Mouse (Mus musculus) midbrain, postnatal 0 days (tissue): Measurements from ENCODE around the gene Zfp658. TPM values are rescaled to one million over a fixed set of nuclear protein-coding genes. Genes with fewer than 3 reads are reported as not detected.

Experiments
- ATAC-seq: fragments of 200-750 bp; cut with Nextera tagmentation; 2 replicates; pipeline ENCODE4 v1.8.0; 2017; ENCODE audit warnings: moderate number of reproducible peaks, mild to moderate bottlenecking, moderate TSS enrichment, moderate library complexity; ENCODE audit not compliant: low FRiP score
- DNase-seq: peaks from one replicate; pipeline ENCODE4 v3.0.0-alpha.2; 2015; ENCODE audit warnings: low spot score
- H3K27ac ChIP-seq: fragments of 300-500 bp; sonication (generic); 2 replicates; pipeline ENCODE4 v1.5.1; 2014; ENCODE audit warnings: low read depth, mild to moderate bottlenecking, low read length, mixed read lengths
- H3K27me3 ChIP-seq: fragments of 300-500 bp; sonication (generic); 2 replicates; pipeline ENCODE4 v1.6.1; 2014; ENCODE audit warnings: low read length, control low read depth, mixed read lengths; ENCODE audit not compliant: insufficient read depth
- H3K36me3 ChIP-seq: fragments of 300-500 bp; sonication (generic); 2 replicates; pipeline ENCODE4 v1.6.1; 2014; ENCODE audit warnings: low read length, control low read depth, mixed read lengths; ENCODE audit not compliant: insufficient read depth
- H3K4me1 ChIP-seq: fragments of 300-500 bp; sonication (generic); 2 replicates; pipeline ENCODE4 v1.6.1; 2014; ENCODE audit warnings: mild to moderate bottlenecking, control low read depth, antibody characterized with exemption, low read length, mixed read lengths; ENCODE audit not compliant: insufficient read depth
- H3K4me2 ChIP-seq: fragments of 300-500 bp; sonication (generic); 2 replicates; pipeline ENCODE4 v1.6.1; 2014; ENCODE audit warnings: low read depth, mild to moderate bottlenecking, low read length, mixed read lengths; ENCODE audit not compliant: poor library complexity, severe bottlenecking
- H3K4me3 ChIP-seq: fragments of 300-500 bp; sonication (generic); 2 replicates; pipeline ENCODE4 v1.5.1; 2014; ENCODE audit warnings: low read depth, mild to moderate bottlenecking, low read length, moderate library complexity
- H3K9ac ChIP-seq: fragments of 300-500 bp; sonication (generic); replicated peaks from 2 replicates; pipeline ENCODE4 v1.6.1; 2014; ENCODE audit warnings: mild to moderate bottlenecking, low read length, moderate library complexity, mixed read lengths; ENCODE audit not compliant: poor library complexity, severe bottlenecking
- H3K9me3 ChIP-seq: fragments of 300-500 bp; sonication (generic); 2 replicates; pipeline ENCODE4 v1.6.1; 2016; ENCODE audit warnings: low read length, control low read depth
- CTCF ChIP-seq: IDR thresholded peaks from 2 replicates; pipeline ENCODE4 v1.5.1; 2016; ENCODE audit warnings: antibody characterized with exemption, mild to moderate bottlenecking
- WGBS: fragments of 180-500 bp; shearing (Covaris S2); extraction: QIAGEN DNeasy Blood & Tissue Kit; methylation state at CpG from one replicate; pipeline ENCODE4 v1.1.7; 2014; 5-methylcytosine and 5-hydroxymethylcytosine counted together
- polyA plus RNA-seq: library from polyadenylated mRNA; unstranded; fragments of >200 nt; fragmentation: Nextera tagmentation; extraction: Ambion mirVana; gene quantifications from 2 replicates; pipeline ENCODE4 v1.2.1, GENCODE M21; 2015
- total RNA-seq: library from RNA; depleted of rRNA; stranded (reverse); fragments of >200 nt; gene quantifications from 2 replicates; pipeline ENCODE4 v1.2.3, GENCODE M21; 2014

Gene Zfp658
- total and polyA plus RNA-seq, 2 experiments from 2014 or later = 2.4 to 9.4 TPM

GRCm38 (mm10) chr7:43601884-43602283 is 39.8 kb downstream of the Zfp658 start:
- no peaks in the 10 kb centered on the region for H3K4me1 ChIP-seq
- no peak for ATAC-seq
- WGBS = 14% methylated on average over 5 of the region's 5 CpGs

GRCm38 (mm10) chr7:43606896-43607742 is 45.1 kb downstream of the Zfp658 start, which contains the start of gene Zfp819:
Gene Zfp819 (plus strand): TSS chr7:43607169.
- Histone ChIP-seq H3K4me3 (peak within 1 kb of the TSS; percentile 35), H3K27ac (no peak within 1 kb of the TSS), H3K4me2 (peak within 1 kb of the TSS; percentile 72), H3K9ac (no peak within 1 kb of the TSS), H3K9me3 (no peaks in the 10 kb centered on the region), H3K4me1 (no peaks in the 10 kb centered on the region), H3K36me3 (no peaks in the 10 kb centered on the region), H3K27me3 (no peaks in the 10 kb centered on the region)
- ATAC-seq = peak; percentile 93
- TF ChIP-seq CTCF = peak; percentile 34
- DNase-seq = peak; percentile 84
- 21% methylated on average over 41 of the region's 41 CpGs for WGBS

More at GRCm38 (mm10) chr7:43601884-43602283, 39.8 kb downstream of the Zfp658 start:
- no peak overlapping the region for H3K9ac ChIP-seq
- no peak for TF ChIP-seq CTCF
- H3K27me3 ChIP-seq = no peaks in the 10 kb centered on the region
- no peaks in the 10 kb centered on the region for H3K36me3 ChIP-seq
- H3K9me3 ChIP-seq = no peaks in the 10 kb centered on the region
- DNase-seq = no peak
- no peak overlapping the region for H3K4me2 ChIP-seq
- no peak overlapping the region for H3K4me3 ChIP-seq
- no peak overlapping the region; the same call in 1 of the 2 replicates for H3K27ac ChIP-seq

- no peak for ATAC-seq
- no peak overlapping the region for H3K27ac ChIP-seq
- no peaks in the 10 kb centered on the region for H3K4me1 ChIP-seq
- no peak overlapping the region; the same call in 1 of the 2 replicates for H3K4me3 ChIP-seq
- TF ChIP-seq CTCF = no peak
- no peaks in the 10 kb centered on the region for H3K36me3 ChIP-seq
- H3K4me2 ChIP-seq = peak overlapping the region; percentile 72; the same call in 1 of the 2 replicates
- no peak for DNase-seq
- WGBS = 35% methylated on average over 5 of the region's 5 CpGs
- no peaks in the 10 kb centered on the region for H3K9me3 ChIP-seq
- H3K9ac ChIP-seq = no peak overlapping the region
- no peaks in the 10 kb centered on the region for H3K27me3 ChIP-seq
Measured at GRCm38 (mm10) chr7:43607743-43608287, 45.8 kb downstream of the Zfp658 start.

- Histone ChIP-seq H3K27me3 (no peaks in the 10 kb centered on the region), H3K4me1 (no peaks in the 10 kb centered on the region), H3K4me2 (no peak overlapping the region), H3K9me3 (no peaks in the 10 kb centered on the region), H3K9ac (no peak overlapping the region), H3K4me3 (no peak overlapping the region), H3K27ac (no peak overlapping the region), H3K36me3 (no peaks in the 10 kb centered on the region)
- WGBS = 76% methylated on average over 7 of the region's 7 CpGs
- no peak for ATAC-seq
- TF ChIP-seq CTCF = no peak
- DNase-seq = no peak
Measured at GRCm38 (mm10) chr7:43608316-43608824, 46.3 kb downstream of the Zfp658 start.

- no peak overlapping the region for H3K4me3 ChIP-seq
- 83% methylated on average over 14 of the region's 14 CpGs for WGBS
- H3K9me3 ChIP-seq = no peaks in the 10 kb centered on the region
- no peak overlapping the region for H3K4me2 ChIP-seq
- H3K9ac ChIP-seq = no peak overlapping the region
- DNase-seq = no peak
- no peaks in the 10 kb centered on the region for H3K27me3 ChIP-seq
- H3K4me1 ChIP-seq = no peaks in the 10 kb centered on the region
- H3K36me3 ChIP-seq = no peaks in the 10 kb centered on the region
- no peak overlapping the region for H3K27ac ChIP-seq
- no peak for ATAC-seq
- TF ChIP-seq CTCF = no peak
Measured at GRCm38 (mm10) chr7:43613816-43614551, 51.9 kb downstream of the Zfp658 start.
